Mouse (Mus musculus) testis, postnatal 10 days (tissue): ENCODE data around the gene Extl1.

ENCODE experiments used
- DNase-seq: peaks from one replicate; pipeline ENCODE4 v3.0.0; 2021; ENCODE audit warnings: low spot score

Gene Extl1

GRCm38 (mm10) chr4:134391636-134392035, 8.0 kb upstream of the Extl1 start:
- DNase-seq: no peak

DNA sequence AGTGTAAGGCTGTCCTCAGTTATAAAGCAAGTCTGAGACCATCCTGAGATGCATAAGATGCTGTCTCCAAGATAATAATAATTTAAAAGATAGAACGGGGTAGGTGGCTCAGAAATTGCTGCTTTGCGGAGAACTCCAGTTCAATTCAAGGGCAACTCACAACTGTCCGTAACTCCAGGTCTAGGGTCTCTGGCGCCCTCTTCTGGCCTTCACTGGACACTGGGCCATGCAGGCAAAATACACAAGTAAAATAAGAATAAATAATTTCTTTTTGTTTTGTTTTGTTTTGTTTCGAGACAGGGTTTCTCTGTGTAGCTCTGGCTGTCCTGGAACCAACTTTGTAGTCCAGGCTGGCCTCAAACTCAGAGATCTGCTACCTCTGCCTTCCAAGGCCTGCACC, 4.7 kb upstream of the Extl1 start:
- DNase-seq: peak; percentile 89

DNA sequence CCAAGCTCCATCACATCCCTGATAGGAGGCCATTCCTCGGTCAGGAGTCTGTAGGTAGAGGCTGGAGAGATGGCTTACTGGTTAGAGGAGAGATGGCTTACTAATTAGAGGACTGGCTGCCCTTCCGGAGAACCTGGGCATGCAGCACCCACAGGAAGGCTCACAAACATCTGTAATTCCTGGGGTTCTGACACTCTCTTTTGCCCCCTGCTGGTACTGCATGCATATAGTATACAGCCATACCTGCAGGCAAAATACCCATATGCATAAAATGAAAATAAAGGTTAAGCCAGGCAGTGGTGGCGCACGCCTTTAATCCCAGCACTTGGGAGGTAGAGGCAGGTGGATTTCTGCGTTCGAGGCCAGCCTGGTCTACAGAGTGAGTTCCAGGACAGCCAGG, 3.6 kb upstream of the Extl1 start:
- DNase-seq: no peak

- no peak for DNase-seq
Observed at GRCm38 (mm10) chr4:134379510-134379909, 4.1 kb downstream of the Extl1 start.

GRCm38 (mm10) chr4:134378089-134378615, 5.5 kb downstream of the Extl1 start:
- no peak for DNase-seq

- no peak for DNase-seq
Observed at GRCm38 (mm10) chr4:134374306-134374705, 9.3 kb downstream of the Extl1 start.

- no peak for DNase-seq
Observed at GRCm38 (mm10) chr4:134373295-134373694, 10.4 kb downstream of the Extl1 start.

- peak; percentile 88 for DNase-seq
Observed at GRCm38 (mm10) chr4:134372294-134372747, 11.3 kb downstream of the Extl1 start.

- no peak for DNase-seq
Observed at GRCm38 (mm10) chr4:134371316-134371855, 12.3 kb downstream of the Extl1 start.

- no peak for DNase-seq
Observed at GRCm38 (mm10) chr4:134370649-134371221, 12.9 kb downstream of the Extl1 start.

- no peak for DNase-seq
Observed at GRCm38 (mm10) chr4:134365280-134365679, 18.4 kb downstream of the Extl1 start.

DNA sequence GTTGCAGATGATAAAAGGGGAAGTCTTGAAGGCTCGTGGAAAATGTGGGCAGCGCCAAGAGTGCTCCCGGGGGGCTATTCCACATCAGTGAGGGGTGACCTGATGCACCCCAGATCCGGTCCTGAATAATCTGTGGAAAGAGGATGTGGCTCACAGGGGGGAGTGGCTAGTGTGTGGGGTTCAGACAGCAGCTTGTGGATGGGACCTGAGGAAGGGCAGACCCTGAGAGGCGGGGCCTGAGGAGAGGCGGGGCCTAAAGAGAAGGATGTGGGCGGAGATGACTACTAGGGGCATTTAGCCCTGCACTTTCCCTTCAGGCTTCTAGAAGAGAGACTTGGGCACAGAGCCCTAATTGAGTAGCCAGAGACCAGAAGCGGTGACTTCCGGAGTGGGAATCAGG, 21.1 kb downstream of the Extl1 start:
- peak; percentile 79 for DNase-seq

DNA sequence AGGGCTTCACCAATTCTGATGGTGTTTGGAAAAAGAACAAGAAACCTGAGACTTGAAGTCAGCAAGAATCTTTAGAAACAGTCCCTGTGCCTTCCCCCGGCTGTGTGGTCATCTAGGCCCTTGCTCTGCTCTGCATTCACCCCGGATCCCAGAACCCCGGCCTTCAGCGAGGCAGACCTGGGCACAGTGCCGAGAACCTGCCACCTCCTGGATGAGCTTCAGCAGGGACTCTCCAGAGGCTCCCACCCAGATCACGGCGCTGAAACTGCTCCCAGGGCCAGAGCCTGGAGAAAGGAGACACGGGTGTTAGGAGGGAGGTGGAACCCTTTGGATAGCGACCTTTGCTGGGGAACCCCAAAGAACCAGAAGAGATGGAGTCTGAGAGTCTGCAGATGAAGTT, 21.5 kb downstream of the Extl1 start:
- peak; percentile 73 for DNase-seq

GRCm38 (mm10) chr4:134361215-134361614, 22.4 kb downstream of the Extl1 start:
- DNase-seq: no peak

GRCm38 (mm10) chr4:134359649-134360048, 24.0 kb downstream of the Extl1 start:
- no peak for DNase-seq

- no peak for DNase-seq
Observed at GRCm38 (mm10) chr4:134357461-134357771, 26.2 kb downstream of the Extl1 start.

- DNase-seq: peak; percentile 91
Observed at GRCm38 (mm10) chr4:134356591-134357460, 26.8 kb downstream of the Extl1 start.

GRCm38 (mm10) chr4:134355841-134356452, 27.7 kb downstream of the Extl1 start:
- peak; percentile 84 for DNase-seq

DNA sequence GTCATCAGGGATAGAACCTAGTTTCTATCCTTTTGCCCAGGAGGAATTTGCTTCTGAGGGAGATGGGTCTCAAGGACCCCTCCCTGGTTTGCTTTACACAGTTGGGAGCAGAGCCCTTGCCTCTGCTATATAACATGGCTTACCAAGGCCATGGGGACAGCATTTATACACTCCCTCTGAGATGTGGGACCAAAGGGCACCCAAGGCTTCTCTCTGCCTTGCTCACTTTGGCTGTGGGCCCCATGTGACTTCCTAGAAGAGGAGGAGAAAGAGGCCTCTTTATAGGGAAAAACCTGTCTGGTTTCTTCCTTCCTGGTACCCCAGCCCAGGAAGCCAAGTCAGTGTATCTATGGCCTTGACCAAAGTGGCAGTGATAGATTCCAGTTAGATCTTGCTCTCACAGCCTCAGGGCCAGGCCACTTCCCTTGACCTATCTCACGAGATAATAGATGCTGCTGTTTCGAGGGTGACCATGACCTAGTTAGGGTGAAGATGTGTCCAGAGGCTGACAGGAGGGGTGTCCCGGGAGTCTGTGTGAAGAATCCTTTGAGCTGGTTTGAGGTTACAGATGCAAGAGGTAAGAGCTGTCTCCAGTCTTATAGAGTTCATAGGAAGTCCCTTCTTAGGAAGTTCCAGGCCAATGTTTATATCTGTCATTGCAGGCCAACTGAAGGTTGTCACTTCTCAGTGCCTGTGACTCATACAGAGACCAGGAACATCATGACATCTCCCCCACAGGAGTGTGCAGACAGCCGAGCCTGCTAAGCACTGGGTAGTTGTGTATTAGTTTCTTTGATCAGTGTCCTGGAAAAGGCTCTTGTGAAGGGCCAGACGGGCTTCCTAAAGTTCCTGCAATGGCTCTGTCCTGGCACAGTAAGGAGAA, 29.9 kb downstream of the Extl1 start:
- DNase-seq: no peak

GRCm38 (mm10) chr4:134352929-134353328, 30.7 kb downstream of the Extl1 start:
- no peak for DNase-seq

- DNase-seq: no peak
Observed at GRCm38 (mm10) chr4:134352261-134352707, 31.4 kb downstream of the Extl1 start.
